Mouse (Mus musculus) mouse embryonic stem cell (cell line): Measurements from ENCODE around the gene Cln3.

Experiments used
- in situ Hi-C, 2 experiments: fragments of 300-500 bp; cut with MboI; formaldehyde crosslinking; loops; 1 replicate in 1 of 2; 3 replicates in 1 of 2; pipeline ENCODE4 v1.14.3; 2019 to 2020; ENCODE audit warnings: low sequenced_read_pairs in 2 of 2, low pct_unique_long_range_greater_than_20kb in 1 of 2, mixed read lengths in 1 of 2; ENCODE audit not compliant: unreplicated experiment in 1 of 2

The Cln3 gene

GRCm38 (mm10) chr7:126585717-126586116, at the start of gene Cln3:
TSS of gene Cln3 (minus strand) at chr7:126585817.
- in situ Hi-C loops, result loop anchor here in 1 of 2 experiments (5.0 kb wide), 1 partner anchor 47 kb away; the partner anchor contains the start of gene Nupr1

DNA sequence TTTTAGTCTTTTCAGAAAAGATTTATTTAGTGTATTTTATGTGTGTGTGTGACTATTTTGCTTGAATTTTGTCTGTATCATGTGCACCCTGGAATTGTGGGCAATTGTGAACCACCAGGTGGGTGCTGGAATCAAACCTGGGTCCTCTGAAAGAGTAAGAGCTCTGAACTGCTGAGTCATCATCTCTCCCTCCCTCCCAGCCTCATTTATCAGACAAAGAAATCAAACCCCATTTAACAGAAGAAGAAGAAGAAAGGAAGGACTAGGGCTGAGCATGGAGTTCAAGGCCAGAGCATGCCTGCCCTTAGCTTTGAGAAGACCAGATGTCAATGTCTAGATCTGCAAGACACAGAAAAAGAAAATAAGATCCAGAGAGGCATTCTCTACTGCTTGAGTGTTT, 49.8 kb upstream of the Cln3 start:
- in situ Hi-C loops, result no loop called here

DNA sequence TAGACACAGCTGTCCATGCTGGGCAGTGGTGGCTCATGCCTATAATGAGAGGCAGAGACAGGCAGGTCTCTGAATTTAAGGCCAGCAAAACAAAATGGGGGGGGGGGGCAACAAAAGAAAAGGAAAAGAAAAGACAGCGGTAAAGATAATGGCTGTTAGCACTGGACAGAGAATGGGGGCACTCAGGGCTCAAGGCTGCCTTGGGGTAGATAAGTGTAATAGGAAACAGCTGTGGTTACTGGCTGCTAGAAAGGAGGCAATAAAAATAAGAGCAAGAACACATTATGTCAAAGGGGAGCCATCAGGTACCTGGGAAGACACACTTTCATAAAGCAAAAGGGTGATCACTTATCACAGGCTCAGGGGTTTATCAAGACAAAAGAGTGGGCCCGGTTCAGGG, 46.9 kb upstream of the Cln3 start:
- in situ Hi-C loops, result loop anchor here (5.0 kb wide), 2 partner anchors 45 to 50 kb away; partner anchors contain the start of genes Apobr (in 1 of the 2) and Cln3 (in 1 of the 2)

- in situ Hi-C loops, result loop anchor here (5.0 kb wide), 2 partner anchors 44 to 49 kb away; partner anchors contain the start of genes Apobr (in 1 of the 2) and Cln3 (in 1 of the 2)
Observed at GRCm38 (mm10) chr7:126630824-126631518, 45.4 kb upstream of the Cln3 start, which contains the start of gene Nupr1. TSS of gene Nupr1 (minus strand) at chr7:126630861.

GRCm38 (mm10) chr7:126629915-126630314, 44.3 kb upstream of the Cln3 start:
- in situ Hi-C loops, result loop anchor here (5.0 kb wide), 2 partner anchors 43 to 48 kb away; partner anchors contain the start of genes Apobr (in 1 of the 2) and Cln3 (in 1 of the 2)

- in situ Hi-C loops, result no loop called here
Observed at GRCm38 (mm10) chr7:126628111-126628510, 42.5 kb upstream of the Cln3 start.

GRCm38 (mm10) chr7:126625807-126626600, 40.4 kb upstream of the Cln3 start:
- in situ Hi-C loops, result no loop called here

- in situ Hi-C loops, result no loop called here
Observed at GRCm38 (mm10) chr7:126625369-126625768, 39.8 kb upstream of the Cln3 start.

DNA sequence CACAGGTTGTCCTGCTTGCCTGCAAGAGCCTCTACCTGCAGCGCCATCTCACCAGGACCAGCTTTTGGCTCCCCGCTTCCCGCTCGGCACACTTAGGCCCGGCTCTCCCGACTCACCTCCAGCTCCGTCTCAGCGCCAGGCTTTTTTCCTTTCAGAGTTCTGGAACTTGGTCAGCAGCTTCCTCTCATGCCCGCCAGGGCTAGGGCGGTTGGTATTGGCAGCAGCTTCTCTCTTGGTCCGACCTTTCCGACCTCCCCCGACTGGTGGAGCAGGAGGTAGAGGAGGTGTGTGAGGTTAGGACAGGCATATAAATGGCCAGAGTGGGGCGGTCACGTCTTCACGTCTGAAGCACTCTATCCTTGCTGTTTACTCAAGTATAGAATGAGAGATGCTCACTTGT, 39.2 kb upstream of the Cln3 start:
- in situ Hi-C loops, result no loop called here

GRCm38 (mm10) chr7:126623381-126623780, 37.8 kb upstream of the Cln3 start:
- in situ Hi-C loops, result no loop called here

DNA sequence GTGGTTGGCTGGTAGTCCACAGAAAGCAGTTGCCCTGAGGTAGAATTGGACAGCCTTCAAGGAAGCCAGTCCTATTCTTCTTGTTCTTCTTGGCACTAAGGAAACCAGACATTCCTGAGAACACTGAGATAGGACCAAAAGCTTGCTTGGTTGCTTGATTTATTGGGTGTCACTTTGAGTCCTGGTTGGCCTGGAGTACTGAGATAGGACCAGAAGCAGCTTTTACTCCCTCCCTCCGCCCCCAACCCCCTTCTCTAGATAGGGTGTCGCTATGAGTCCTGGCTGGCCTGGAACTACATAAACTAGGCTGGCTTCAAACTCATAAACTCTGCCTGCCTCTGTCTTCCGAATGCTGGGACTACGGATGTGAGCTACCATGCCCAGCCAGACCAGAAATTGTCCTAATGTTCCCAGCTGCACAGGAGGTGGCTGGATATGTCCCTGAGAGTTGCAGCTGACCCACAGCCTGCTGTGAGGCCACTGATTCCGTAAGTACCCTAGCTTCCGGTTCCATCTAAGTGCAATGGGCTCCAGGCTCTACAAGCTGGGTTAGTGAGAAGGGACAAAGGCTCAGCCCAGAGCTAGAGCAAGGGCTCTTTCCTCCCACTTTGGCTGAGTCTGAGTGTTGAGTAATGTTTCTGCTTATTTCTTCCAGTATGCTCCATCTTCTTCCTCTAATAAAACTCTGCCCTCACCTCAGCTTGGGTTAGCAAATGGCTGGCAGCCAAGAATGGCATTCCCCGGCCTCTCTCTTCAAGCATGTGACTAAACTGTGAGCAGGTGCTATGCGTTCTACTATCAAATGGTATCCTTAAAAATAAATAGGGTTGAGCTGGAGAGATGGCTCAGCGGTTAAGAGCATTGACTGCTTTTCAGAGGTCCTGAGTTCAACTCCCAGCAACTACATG, 36.1 kb upstream of the Cln3 start:
- in situ Hi-C loops, result no loop called here

- in situ Hi-C loops, result no loop called here
Observed at GRCm38 (mm10) chr7:126619559-126620275, 34.1 kb upstream of the Cln3 start.

DNA sequence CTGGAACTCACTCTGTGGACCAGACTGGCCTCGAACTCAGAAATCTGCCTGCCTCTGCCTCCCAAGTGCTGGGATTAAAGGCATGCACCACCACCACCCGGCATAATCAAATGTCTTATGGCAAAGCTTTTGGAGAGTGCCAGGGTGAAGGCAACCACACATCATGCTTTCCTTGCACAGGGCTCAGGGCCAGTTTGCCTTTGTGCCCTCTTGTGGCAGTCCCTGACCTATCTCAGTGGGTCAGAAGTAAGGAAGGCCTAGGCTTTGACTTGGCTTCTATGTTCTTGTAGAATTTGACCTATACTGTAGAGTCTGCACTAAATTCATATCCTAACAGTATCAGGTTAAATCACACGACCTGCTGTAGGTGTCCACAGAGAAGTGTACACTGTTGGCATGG, 31.1 kb upstream of the Cln3 start:
- in situ Hi-C loops, result no loop called here

GRCm38 (mm10) chr7:126612736-126613135, 27.1 kb upstream of the Cln3 start:
- in situ Hi-C loops, result no loop called here

DNA sequence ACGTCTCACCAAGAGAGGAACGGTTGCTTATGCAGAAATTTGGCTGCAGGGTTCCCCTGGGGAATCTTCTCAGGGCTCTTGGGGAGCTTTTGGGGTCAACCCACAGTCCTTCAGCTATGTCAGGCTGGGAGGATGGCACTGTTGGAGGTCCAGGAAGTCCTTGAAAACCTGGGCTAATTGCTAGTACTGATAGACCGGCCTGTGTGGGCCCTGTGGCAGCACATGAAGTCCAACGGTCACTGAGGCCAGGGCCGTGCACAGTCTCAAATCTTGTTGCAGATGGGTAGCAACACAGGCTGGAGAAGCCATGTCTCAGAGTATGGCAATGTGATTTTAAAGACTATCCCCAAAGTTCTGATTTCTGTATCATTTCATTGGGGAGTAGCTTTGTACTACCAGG, 22.2 kb upstream of the Cln3 start:
- in situ Hi-C loops, result no loop called here

GRCm38 (mm10) chr7:126607064-126607463, 21.4 kb upstream of the Cln3 start:
- in situ Hi-C loops, result no loop called here

GRCm38 (mm10) chr7:126606611-126607010, 21.0 kb upstream of the Cln3 start:
- in situ Hi-C loops, result no loop called here

DNA sequence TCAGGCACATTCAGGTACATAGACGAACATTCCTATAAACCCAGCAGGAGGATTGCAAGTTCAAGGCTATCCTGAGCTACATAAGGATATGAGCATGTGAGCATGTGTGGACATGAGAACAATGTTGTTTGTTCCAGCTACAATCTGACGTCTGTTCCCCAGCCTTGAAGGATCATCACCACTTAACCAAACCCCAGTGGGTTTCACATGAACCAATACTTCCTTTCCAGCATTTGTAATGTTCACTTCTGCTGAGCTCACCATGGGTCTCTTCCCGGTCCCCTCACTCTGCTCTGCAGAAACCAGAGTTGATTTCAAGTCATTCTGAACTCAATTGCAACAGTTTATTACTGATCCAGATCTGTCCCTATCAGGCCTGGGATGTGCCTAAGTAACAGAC, 17.0 kb upstream of the Cln3 start:
- in situ Hi-C loops, result no loop called here
